Mouse (Mus musculus) limb, embryonic 15.5 days (tissue): ENCODE measurements around the gene Olfr1373. TPM values are rescaled to one million over a fixed set of nuclear protein-coding genes. Genes with fewer than 3 reads are reported as not detected.
"Not testable (repeated sequence)": the region's sequence is repeated elsewhere in the genome, so short reads cannot be mapped to it uniquely, and the experiment has no call there.

Experiments used
- ATAC-seq: fragments of 200-750 bp; cut with Nextera tagmentation; 2 replicates; pipeline ENCODE4 v1.8.0; 2017; ENCODE audit warnings: low read depth, moderate TSS enrichment; ENCODE audit not compliant: insufficient number of reproducible peaks, low FRiP score, low TSS enrichment
- H3K27ac ChIP-seq: fragments of 300-500 bp; sonication (generic); 2 replicates; pipeline ENCODE4 v1.5.1; 2015; ENCODE audit warnings: moderate library complexity, mild to moderate bottlenecking, inconsistent platforms
- H3K27me3 ChIP-seq: fragments of 300-500 bp; sonication (generic); 2 replicates; pipeline ENCODE4 v1.6.1; 2015; ENCODE audit warnings: inconsistent platforms
- H3K36me3 ChIP-seq: fragments of 300-500 bp; sonication (generic); 2 replicates; pipeline ENCODE4 v1.6.1; 2015; ENCODE audit warnings: inconsistent platforms
- H3K4me1 ChIP-seq: fragments of 300-500 bp; sonication (generic); 2 replicates; pipeline ENCODE4 v1.6.1; 2015; ENCODE audit warnings: inconsistent platforms
- H3K4me2 ChIP-seq: fragments of 300-500 bp; sonication (generic); 2 replicates; pipeline ENCODE4 v1.6.1; 2015; ENCODE audit warnings: mild to moderate bottlenecking, inconsistent platforms
- H3K4me3 ChIP-seq: fragments of 300-500 bp; sonication (generic); 2 replicates; pipeline ENCODE4 v1.5.1; 2015; ENCODE audit warnings: mild to moderate bottlenecking, inconsistent platforms
- H3K9ac ChIP-seq: fragments of 300-500 bp; sonication (generic); 2 replicates; pipeline ENCODE4 v1.6.1; 2015; ENCODE audit warnings: inconsistent platforms
- H3K9me3 ChIP-seq: fragments of 300-500 bp; sonication (generic); 2 replicates; pipeline ENCODE4 v1.6.1; 2016; ENCODE audit warnings: inconsistent platforms
- WGBS: fragments of 180-500 bp; shearing (Covaris S2); methylation state at CpG from one replicate; pipeline ENCODE4 v1.1.7; 2015; 5-methylcytosine and 5-hydroxymethylcytosine counted together
- polyA plus RNA-seq: library from polyadenylated mRNA; unstranded; fragments of >200 nt; fragmentation: Nextera tagmentation; extraction: Ambion mirVana; gene quantifications from 2 replicates; pipeline ENCODE4 v1.2.1, GENCODE M21; 2015

Olfr1373 gene
- not detected in 2 replicates for polyA plus RNA-seq

- H3K9me3 ChIP-seq, H3K4me3 ChIP-seq, H3K27me3 ChIP-seq, H3K27ac ChIP-seq, H3K36me3 ChIP-seq, H3K9ac ChIP-seq, ATAC-seq, H3K4me2 ChIP-seq, H3K4me1 ChIP-seq: not testable (repeated sequence)
- 88% methylated on average over 1 of the region's 1 CpGs for WGBS
Observed at GRCm38 (mm10) chr11:52145428-52145827, at the start of gene Olfr1373. Olfr1373 (minus strand) TSS chr11:52145528.

- not testable (repeated sequence) for H3K9me3 ChIP-seq, H3K27ac ChIP-seq, H3K4me3 ChIP-seq, H3K4me2 ChIP-seq, H3K9ac ChIP-seq, H3K27me3 ChIP-seq, ATAC-seq, H3K4me1 ChIP-seq, H3K36me3 ChIP-seq
- 87% methylated on average over 4 of the region's 4 CpGs for WGBS
Observed at GRCm38 (mm10) chr11:52180651-52181050, 35.3 kb upstream of the Olfr1373 start.

- H3K4me3 ChIP-seq, H3K9ac ChIP-seq, H3K4me1 ChIP-seq, H3K4me2 ChIP-seq, H3K9me3 ChIP-seq, ATAC-seq, H3K27me3 ChIP-seq, H3K27ac ChIP-seq, H3K36me3 ChIP-seq: not testable (repeated sequence)
- 88% methylated on average over 2 of the region's 3 CpGs for WGBS
Observed at GRCm38 (mm10) chr11:52179897-52180296, 34.6 kb upstream of the Olfr1373 start.

- Histone ChIP-seq H3K36me3 (no peaks in the 10 kb centered on the region), H3K9ac (no peak overlapping the region), H3K27ac (no peak overlapping the region), H3K9me3 (no peaks in the 10 kb centered on the region), H3K27me3 (peaks cover 40% of the 10 kb centered on the region), H3K4me3 (peak overlapping the region; percentile 42), H3K4me2 (peak overlapping the region; percentile 81), H3K4me1 (peaks cover 7% of the 10 kb centered on the region)
- WGBS = 20% methylated on average over 12 of the region's 12 CpGs
- no peak for ATAC-seq
Observed at GRCm38 (mm10) chr11:52168461-52168860, 23.1 kb upstream of the Olfr1373 start.

GRCm38 (mm10) chr11:52167901-52168302, 22.6 kb upstream of the Olfr1373 start:
- H3K9me3 ChIP-seq, H3K4me1 ChIP-seq, H3K36me3 ChIP-seq, H3K27ac ChIP-seq, H3K9ac ChIP-seq: not testable (repeated sequence)
- Histone ChIP-seq H3K4me3 (peak overlapping the region; percentile 42), H3K27me3 (peaks cover 40% of the 10 kb centered on the region), H3K4me2 (peak overlapping the region; percentile 81)
- 1% methylated on average over 36 of the region's 42 CpGs for WGBS
- 0 out of 2 replicates have a peak, but pooled peaks have one; percentile 48 for ATAC-seq

- Histone ChIP-seq H3K4me3 (no peak overlapping the region; the same call in 1 of the 2 replicates), H3K9me3 (no peaks in the 10 kb centered on the region), H3K36me3 (no peaks in the 10 kb centered on the region), H3K4me1 (peaks cover 7% of the 10 kb centered on the region), H3K9ac (no peak overlapping the region), H3K27me3 (peaks cover 40% of the 10 kb centered on the region), H3K27ac (no peak overlapping the region), H3K4me2 (peak overlapping the region; percentile 14; the same call in 1 of the 2 replicates)
- no peak for ATAC-seq
- WGBS = 1% methylated on average over 21 of the region's 21 CpGs
Observed at GRCm38 (mm10) chr11:52167126-52167525, 21.8 kb upstream of the Olfr1373 start.

- WGBS = 30% methylated on average over 10 of the region's 10 CpGs
Observed at GRCm38 (mm10) chr11:52163926-52164325, 18.6 kb upstream of the Olfr1373 start.

GRCm38 (mm10) chr11:52143675-52144074, 1.7 kb downstream of the Olfr1373 start:
- H3K4me3 ChIP-seq, ATAC-seq, H3K36me3 ChIP-seq, H3K27ac ChIP-seq, H3K27me3 ChIP-seq, H3K4me1 ChIP-seq, H3K4me2 ChIP-seq, H3K9ac ChIP-seq, H3K9me3 ChIP-seq: not testable (repeated sequence)
- 42% methylated on average over 4 of the region's 4 CpGs for WGBS

More at GRCm38 (mm10) chr11:52163926-52164325, 18.6 kb upstream of the Olfr1373 start:
- Histone ChIP-seq H3K36me3 (no peaks in the 10 kb centered on the region), H3K4me1 (peaks cover 7% of the 10 kb centered on the region), H3K4me3 (no peak overlapping the region), H3K27me3 (peaks cover 27% of the 10 kb centered on the region), H3K27ac (no peak overlapping the region), H3K9me3 (no peaks in the 10 kb centered on the region), H3K9ac (no peak overlapping the region), H3K4me2 (no peak overlapping the region)
- no peak for ATAC-seq

- ATAC-seq = no peak
- no peaks in the 10 kb centered on the region for H3K27me3 ChIP-seq
- H3K9me3 ChIP-seq = no peaks in the 10 kb centered on the region
- no peak overlapping the region for H3K4me3 ChIP-seq
- H3K4me2 ChIP-seq = no peak overlapping the region
- H3K4me1 ChIP-seq = 0 out of 2 replicates have a peak, but pooled peaks cover 3% of the 10 kb centered on the region
- no peak overlapping the region for H3K9ac ChIP-seq
- WGBS = 84% methylated on average over 7 of the region's 7 CpGs
- 0 out of 2 replicates have a peak, but pooled peaks cover under 1% of the 10 kb centered on the region for H3K36me3 ChIP-seq
- H3K27ac ChIP-seq = no peak overlapping the region
Observed at GRCm38 (mm10) chr11:52130451-52131068, 14.8 kb downstream of the Olfr1373 start.

GRCm38 (mm10) chr11:52129621-52130450, 15.5 kb downstream of the Olfr1373 start:
- Histone ChIP-seq H3K27me3 (no peaks in the 10 kb centered on the region), H3K4me1 (0 out of 2 replicates have a peak, but pooled peaks cover 3% of the 10 kb centered on the region), H3K9ac (no peak overlapping the region), H3K9me3 (no peaks in the 10 kb centered on the region), H3K36me3 (peaks cover 7% of the 10 kb centered on the region), H3K27ac (peak overlapping the region; percentile 38), H3K4me3 (no peak overlapping the region), H3K4me2 (no peak overlapping the region)
- no peak for ATAC-seq
- 67% methylated on average over 10 of the region's 10 CpGs for WGBS

GRCm38 (mm10) chr11:52129171-52129570, 16.2 kb downstream of the Olfr1373 start:
- H3K36me3 ChIP-seq = peaks cover 13% of the 10 kb centered on the region
- no peak for ATAC-seq
- WGBS = 24% methylated on average over 3 of the region's 3 CpGs
- no peak overlapping the region for H3K4me2 ChIP-seq
- H3K4me3 ChIP-seq = no peak overlapping the region
- H3K9ac ChIP-seq = no peak overlapping the region
- no peaks in the 10 kb centered on the region for H3K27me3 ChIP-seq
- no peaks in the 10 kb centered on the region for H3K9me3 ChIP-seq
- 0 out of 2 replicates have a peak, but pooled peaks cover 3% of the 10 kb centered on the region for H3K4me1 ChIP-seq
- peak overlapping the region; percentile 38; the same call in 1 of the 2 replicates for H3K27ac ChIP-seq
